In genomic region chr10:53499518-53499917, GRCm38 (mm10) we compare ENCODE assay signal across 11 mouse cellular contexts.
DNase-seq lines count a peak whose midpoint lies in the region; ATAC-seq and TF ChIP-seq lines count a peak whose summit lies in the region.
"Had no signal": no experiment of that assay in that cellular context is flagged by ENCODE, and none has a peak within 500 bp of the region (broad histone marks: within the 10 kb centered on the region; RNA-seq: fewer than 3 reads in every experiment).

No protein-coding gene starts in this region.

- ATAC-seq in granulocyte monocyte progenitor cell, adult 5-6 weeks (replicated peaks; ENCODE audit: poor library complexity, severe bottlenecking) = peak; percentile 86
- peak; percentile 50 for ATAC-seq in megakaryocyte-erythroid progenitor cell, adult 5-6 weeks (replicated peaks; ENCODE audit: low FRiP score, low TSS enrichment, poor library complexity, severe bottlenecking)
- no peak for ATAC-seq in hindbrain, postnatal 0 days
- ATAC-seq: forebrain, embryonic 14.5 days had no signal

- H3K9ac ChIP-seq in hindbrain, postnatal 0 days (replicated peaks; ENCODE audit: low read length) = no peak overlapping the region
- H3K9ac ChIP-seq: neural tube, embryonic 15.5 days; stomach, embryonic 15.5 days had no signal

- DNase-seq in adrenal gland, adult 2 months = peak; percentile 37
- DNase-seq in adrenal gland, postnatal 25 days = no peak
- peak; percentile 22 for DNase-seq in layer of hippocampus, adult 9-11 months
- no peak for DNase-seq in layer of hippocampus, postnatal 10 days (ENCODE audit: low spot score in 2 of 2)
- DNase-seq in hindbrain, embryonic 10.5 days (ENCODE audit: low spot score) = no peak
- DNase-seq in hindbrain, postnatal 0 days (ENCODE audit: low spot score) = no peak

- peaks cover 11% of the 10 kb centered on the region; the same call in 1 of the 2 replicates for H3K9me3 ChIP-seq in hindbrain, embryonic 10.5 days
- H3K9me3 ChIP-seq in hindbrain, postnatal 0 days (ENCODE audit: low read length) = no peaks in the 10 kb centered on the region
- H3K9me3 ChIP-seq: neural tube, embryonic 15.5 days; stomach, embryonic 15.5 days had no signal

- no peak overlapping the region for H3K4me2 ChIP-seq in hindbrain, postnatal 0 days (ENCODE audit: low read depth, low read length)
- H3K4me2 ChIP-seq: neural tube, embryonic 15.5 days; stomach, embryonic 15.5 days had no signal

- no peaks in the 10 kb centered on the region for H3K27me3 ChIP-seq in hindbrain, embryonic 10.5 days (ENCODE audit: insufficient read depth, poor library complexity, severe bottlenecking)
- no peaks in the 10 kb centered on the region for H3K27me3 ChIP-seq in hindbrain, postnatal 0 days (ENCODE audit: insufficient read depth, low read length)
- H3K27me3 ChIP-seq: neural tube, embryonic 15.5 days; stomach, embryonic 15.5 days had no signal

- no peak overlapping the region for H3K27ac ChIP-seq in hindbrain, embryonic 10.5 days
- H3K27ac ChIP-seq in hindbrain, postnatal 0 days = no peak overlapping the region
- H3K27ac ChIP-seq: neural tube, embryonic 15.5 days; stomach, embryonic 15.5 days had no signal

- peaks cover 9% of the 10 kb centered on the region for H3K4me1 ChIP-seq in hindbrain, embryonic 10.5 days (replicated peaks)
- H3K4me1 ChIP-seq in hindbrain, postnatal 0 days (ENCODE audit: insufficient read depth, low read length) = no peaks in the 10 kb centered on the region

- no peak for TF ChIP-seq CTCF in hindbrain, postnatal 0 days (IDR thresholded peaks at IDR 0.05; ENCODE audit: low read depth)

- no peaks in the 10 kb centered on the region for H3K36me3 ChIP-seq in hindbrain, embryonic 10.5 days
- H3K36me3 ChIP-seq in hindbrain, postnatal 0 days (ENCODE audit: insufficient read depth, low read length) = no peaks in the 10 kb centered on the region
- H3K36me3 ChIP-seq: neural tube, embryonic 15.5 days; stomach, embryonic 15.5 days had no signal

- no peak overlapping the region for H3K4me3 ChIP-seq in hindbrain, embryonic 10.5 days
- no peak overlapping the region for H3K4me3 ChIP-seq in hindbrain, postnatal 0 days (ENCODE audit: low read length)
- H3K4me3 ChIP-seq: neural tube, embryonic 15.5 days; stomach, embryonic 15.5 days had no signal

Comparison
In these comparisons a context has a peak if more than half of its experiments do, and no peak if none do; other contexts are left out.
1. DNase-seq: peak in adrenal gland, adult 2 months (single experiment) and layer of hippocampus, adult 9-11 months (single experiment); none in adrenal gland, postnatal 25 days (single experiment), layer of hippocampus, postnatal 10 days (0 of 2), hindbrain, embryonic 10.5 days (single experiment) and hindbrain, postnatal 0 days (single experiment).